In the genomic region with DNA sequence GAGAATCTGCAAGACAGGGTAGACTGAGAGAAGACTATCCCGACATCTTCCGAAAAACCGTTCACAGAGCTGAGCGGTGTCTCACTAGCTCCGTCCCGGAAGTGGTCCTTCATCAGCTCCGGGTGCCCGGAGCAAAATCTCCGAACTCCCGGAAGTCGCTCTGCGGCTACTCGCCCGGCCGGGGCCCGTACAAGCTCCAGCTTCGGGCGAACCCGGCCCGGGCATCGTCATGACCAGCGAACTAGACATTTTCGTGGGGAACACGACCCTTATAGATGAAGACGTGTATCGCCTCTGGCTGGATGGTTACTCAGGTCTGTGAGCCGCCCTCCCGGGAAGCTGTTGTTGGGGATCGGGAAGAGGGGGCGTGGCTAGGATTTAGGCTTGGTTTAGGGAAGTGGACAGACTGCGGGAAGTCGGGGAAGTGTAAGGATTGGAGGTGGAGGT, we compare ENCODE assay signal across 7 mouse cellular contexts. TPM values are rescaled to one million over a fixed set of nuclear protein-coding genes. Genes with fewer than 3 reads are reported as not detected.
DNase-seq lines count a peak whose midpoint lies in the region; ATAC-seq lines count a peak whose summit lies in the region.

A gene (plus strand): TSS at position 151 of the 447 bp plus-strand sequence.

- H3K4me2 ChIP-seq in intestine, embryonic 15.5 days (replicated peaks) = peak within 1 kb of the TSS; percentile 72
- H3K4me2 ChIP-seq in midbrain, embryonic 11.5 days = peak within 1 kb of the TSS; percentile 91

- H3K9ac ChIP-seq in intestine, embryonic 15.5 days = peak within 1 kb of the TSS; percentile 73
- peak within 1 kb of the TSS; percentile 86 for H3K9ac ChIP-seq in midbrain, embryonic 11.5 days (ENCODE audit: low read length)

- H3K27ac ChIP-seq in intestine, embryonic 15.5 days = peak within 1 kb of the TSS; percentile 54
- peak within 1 kb of the TSS; percentile 30; the same call in 1 of the 2 replicates for H3K27ac ChIP-seq in midbrain, embryonic 11.5 days (ENCODE audit: low read depth, low read length)

- 0% methylated on average over 32 of the region's 32 CpGs for WGBS in intestine, embryonic 15.5 days
- WGBS in midbrain, embryonic 11.5 days = under 1% methylated on average over 32 of the region's 32 CpGs

- H3K36me3 ChIP-seq in intestine, embryonic 15.5 days = peaks cover 9% of the 10 kb centered on the region; the same call in 1 of the 2 replicates
- H3K36me3 ChIP-seq in midbrain, embryonic 11.5 days (ENCODE audit: control insufficient read depth, insufficient read depth, low read length) = no peaks in the 10 kb centered on the region

- peak; percentile 82 to 84 for DNase-seq in adrenal gland, adult 18-20 months (ENCODE audit: low spot score in 2 of 2)
- DNase-seq in embryo, embryonic 11 days = peak; percentile 95
- peak; percentile 78 to 89 for DNase-seq in gastrocnemius, postnatal 36 days
- DNase-seq in left cerebral cortex, postnatal 36 days (ENCODE audit: low spot score in 2 of 2) = peak; percentile 88 to 89
- DNase-seq in midbrain, embryonic 11.5 days (ENCODE audit: low spot score, missing footprints) = peak; percentile 100
- DNase-seq in skeletal muscle tissue, adult 2 months (ENCODE audit: low read depth, low spot score) = peak; percentile 82

- H3K9me3 ChIP-seq in intestine, embryonic 15.5 days = no peaks in the 10 kb centered on the region
- H3K9me3 ChIP-seq in midbrain, embryonic 11.5 days (ENCODE audit: control insufficient read depth, low read length) = no peaks in the 10 kb centered on the region

- peak; percentile 79 for ATAC-seq in intestine, embryonic 15.5 days
- ATAC-seq in midbrain, embryonic 11.5 days (ENCODE audit: low FRiP score) = peak; percentile 45

- intact Hi-C loops in gastrocnemius, postnatal 36 days (cut with DNase I) = loop anchor here (5.0 kb wide), 1 partner anchor 107 kb away; a partner anchor contains a TSS
- intact Hi-C loops in left cerebral cortex, postnatal 36 days (cut with DNase I) = loop anchor here (1.0 kb wide), 1 partner anchor 30 kb away; a partner anchor contains a TSS

- no peaks in the 10 kb centered on the region for H3K27me3 ChIP-seq in intestine, embryonic 15.5 days (replicated peaks)
- H3K27me3 ChIP-seq in midbrain, embryonic 11.5 days (ENCODE audit: control insufficient read depth, insufficient read depth, low read length) = 0 out of 2 replicates have a peak, but pooled peaks cover 3% of the 10 kb centered on the region

- peak within 1 kb of the TSS; percentile 58 for H3K4me3 ChIP-seq in intestine, embryonic 15.5 days (replicated peaks)
- H3K4me3 ChIP-seq in midbrain, embryonic 11.5 days (ENCODE audit: low read depth, low read length) = peak within 1 kb of the TSS; percentile 82

- peaks cover 21% of the 10 kb centered on the region for H3K4me1 ChIP-seq in intestine, embryonic 15.5 days (replicated peaks)
- peaks cover 31% of the 10 kb centered on the region for H3K4me1 ChIP-seq in midbrain, embryonic 11.5 days (ENCODE audit: control insufficient read depth, insufficient read depth, low read length)

RNA-seq across cellular contexts. Expression of the gene that starts here (rescaled TPM):
- total RNA-seq in adrenal gland, adult 18-20 months (2021) = 10 to 100 TPM; 75.0 to 82.0 TPM
- total RNA-seq in gastrocnemius, postnatal 36 days (2021) = 10 to 100 TPM; 35.2 to 41.5 TPM
- 95.1 and 99.4 TPM in 2 replicates for polyA plus RNA-seq in intestine, embryonic 15.5 days (2015; fragmentation: Nextera tagmentation; extraction: Ambion mirVana)
- 10 to 100 TPM; 87.2 to 95.1 TPM for total RNA-seq in left cerebral cortex, postnatal 36 days (2021)
- polyA plus RNA-seq in midbrain, embryonic 11.5 days (2014; fragmentation: Nextera tagmentation; extraction: Ambion mirVana) = 98.3 and 103 TPM in 2 replicates

Comparison
In these comparisons a context has a peak if more than half of its experiments do, and no peak if none do; other contexts are left out.
1. Peak in every context shown above with its lines: DNase-seq, ATAC-seq, H3K4me3 ChIP-seq and H3K27ac ChIP-seq.